Mouse (Mus musculus) heart, postnatal 0 days (tissue): ENCODE measurements around the gene Sptlc3. TPM values are rescaled to one million over a fixed set of nuclear protein-coding genes. Genes with fewer than 3 reads are reported as not detected.

Source experiments
- ATAC-seq: fragments of 200-750 bp; cut with Nextera tagmentation; 2 replicates; pipeline ENCODE4 v1.8.0; 2017; ENCODE audit warnings: low read depth, moderate number of reproducible peaks, moderate library complexity; ENCODE audit not compliant: insufficient read depth
- DNase-seq: peaks from one replicate; pipeline ENCODE4 v3.0.0-alpha.2; 2016; ENCODE audit warnings: low spot score
- H3K27ac ChIP-seq: fragments of 300-500 bp; sonication (generic); 2 replicates; pipeline ENCODE4 v1.5.1; 2014; ENCODE audit warnings: low read depth, mild to moderate bottlenecking
- H3K27me3 ChIP-seq: fragments of 300-500 bp; sonication (generic); 2 replicates; pipeline ENCODE4 v1.6.1; 2014; ENCODE audit warnings: low read length, mixed read lengths; ENCODE audit not compliant: control insufficient read depth, insufficient read depth
- H3K36me3 ChIP-seq: fragments of 300-500 bp; sonication (generic); replicated peaks from 2 replicates; pipeline ENCODE4 v1.6.1; 2014; ENCODE audit warnings: low read length, mixed read lengths; ENCODE audit not compliant: control insufficient read depth, insufficient read depth
- H3K4me1 ChIP-seq: fragments of 300-500 bp; sonication (generic); 2 replicates; pipeline ENCODE4 v1.6.1; 2014; ENCODE audit warnings: antibody characterized with exemption; ENCODE audit not compliant: control insufficient read depth, insufficient read depth
- H3K4me2 ChIP-seq: fragments of 300-500 bp; sonication (generic); 2 replicates; pipeline ENCODE4 v1.6.1; 2014; ENCODE audit warnings: low read depth, mild to moderate bottlenecking, low read length, moderate library complexity
- H3K4me3 ChIP-seq: fragments of 300-500 bp; sonication (generic); 2 replicates; pipeline ENCODE4 v1.5.1; 2014; ENCODE audit warnings: low read depth, low read length
- H3K9ac ChIP-seq: fragments of 300-500 bp; sonication (generic); replicated peaks from 2 replicates; pipeline ENCODE4 v1.6.1; 2014; ENCODE audit warnings: low read depth, low read length, mixed read lengths
- H3K9me3 ChIP-seq: fragments of 300-500 bp; sonication (generic); replicated peaks from 2 replicates; pipeline ENCODE4 v1.6.1; 2016; ENCODE audit warnings: low read length; ENCODE audit not compliant: control insufficient read depth
- CTCF ChIP-seq: IDR thresholded peaks from 2 replicates; pipeline ENCODE4 v1.5.1; 2016; ENCODE audit warnings: antibody characterized with exemption, control low read depth, low read depth
- EP300 ChIP-seq: IDR thresholded peaks from 2 replicates; pipeline ENCODE4 v1.6.1; 2016; ENCODE audit warnings: antibody characterized with exemption, low read depth
- WGBS: fragments of 180-500 bp; shearing (Covaris S2); extraction: QIAGEN DNeasy Blood & Tissue Kit; methylation state at CpG from one replicate; pipeline ENCODE4 v1.1.7; 2014; 5-methylcytosine and 5-hydroxymethylcytosine counted together
- polyA plus RNA-seq: library from polyadenylated mRNA; unstranded; fragments of >200 nt; fragmentation: Nextera tagmentation; extraction: Ambion mirVana; gene quantifications from 2 replicates; pipeline ENCODE4 v1.2.1, GENCODE M21; 2015
- total RNA-seq: library from RNA; depleted of rRNA; stranded (reverse); fragments of >200 nt; gene quantifications from 2 replicates; pipeline ENCODE4 v1.2.3, GENCODE M21; 2014; ENCODE audit warnings: low replicate concordance; rRNA removed

Gene Sptlc3
- total RNA-seq (0.50 TPM in 1 of 2 replicates, not detected in the other), polyA plus RNA-seq (not detected in 2 replicates)

DNA sequence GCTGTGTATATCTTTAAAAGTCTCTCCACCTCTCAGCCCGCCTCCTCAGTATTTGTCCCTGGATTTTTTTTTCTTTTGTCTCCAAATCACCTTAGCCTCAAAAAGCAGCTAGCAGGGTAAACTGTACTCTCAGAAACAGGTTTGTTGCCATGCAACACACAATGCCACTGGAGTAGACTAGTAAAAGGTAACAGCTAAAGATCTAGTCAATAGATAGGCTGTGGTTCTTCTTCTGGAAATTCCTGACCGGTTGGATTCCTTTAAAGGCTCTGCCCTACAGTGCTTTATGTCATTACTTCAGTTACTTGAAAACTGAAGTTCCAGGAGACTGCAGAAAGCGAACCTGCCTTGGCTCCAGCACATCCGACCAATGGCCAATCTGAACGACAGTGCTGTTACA is at the start of gene Sptlc3:
Gene Sptlc3 (plus strand): TSS at position 78 of the 400 bp plus-strand sequence.
- no peak within 1 kb of the TSS for H3K4me2 ChIP-seq
- TF ChIP-seq EP300, result no peak
- TF ChIP-seq CTCF, result no peak
- no peak within 1 kb of the TSS for H3K27ac ChIP-seq
- no peaks in the 10 kb centered on the region for H3K4me1 ChIP-seq
- ATAC-seq, result no peak
- no peaks in the 10 kb centered on the region for H3K36me3 ChIP-seq
- 58% methylated on average over 5 of the region's 5 CpGs for WGBS
- no peak within 1 kb of the TSS for H3K4me3 ChIP-seq
- no peaks in the 10 kb centered on the region for H3K27me3 ChIP-seq
- no peak for DNase-seq
- H3K9ac ChIP-seq, result no peak within 1 kb of the TSS
- H3K9me3 ChIP-seq, result no peaks in the 10 kb centered on the region

DNA sequence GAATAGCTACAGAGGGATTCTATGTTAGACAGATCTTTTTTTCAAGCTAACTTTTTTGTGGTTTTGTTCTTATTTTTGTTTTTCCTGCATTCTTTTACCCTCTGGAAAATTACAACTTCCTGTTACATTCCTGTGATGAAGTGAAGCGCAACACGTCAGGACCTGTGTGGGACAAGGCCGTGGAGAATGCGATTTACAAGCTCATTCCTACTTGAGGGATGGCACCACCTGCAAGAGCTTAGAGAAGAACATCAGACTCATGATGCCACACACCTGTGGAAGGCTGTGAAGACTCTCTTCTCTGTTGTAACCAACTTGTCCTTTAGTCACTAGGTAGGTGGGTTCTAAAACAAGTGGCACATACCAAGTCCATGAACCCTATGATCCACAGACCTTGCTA is 26.0 kb upstream of the Sptlc3 start:
- Histone ChIP-seq H3K27ac (no peak overlapping the region), H3K36me3 (no peaks in the 10 kb centered on the region), H3K9me3 (no peaks in the 10 kb centered on the region), H3K4me1 (no peaks in the 10 kb centered on the region), H3K27me3 (no peaks in the 10 kb centered on the region), H3K4me2 (no peak overlapping the region), H3K9ac (no peak overlapping the region), H3K4me3 (no peak overlapping the region)
- 71% methylated on average over 4 of the region's 4 CpGs for WGBS
- ATAC-seq, result no peak
- TF ChIP-seq CTCF, result no peak
- no peak for TF ChIP-seq EP300
- no peak for DNase-seq

DNA sequence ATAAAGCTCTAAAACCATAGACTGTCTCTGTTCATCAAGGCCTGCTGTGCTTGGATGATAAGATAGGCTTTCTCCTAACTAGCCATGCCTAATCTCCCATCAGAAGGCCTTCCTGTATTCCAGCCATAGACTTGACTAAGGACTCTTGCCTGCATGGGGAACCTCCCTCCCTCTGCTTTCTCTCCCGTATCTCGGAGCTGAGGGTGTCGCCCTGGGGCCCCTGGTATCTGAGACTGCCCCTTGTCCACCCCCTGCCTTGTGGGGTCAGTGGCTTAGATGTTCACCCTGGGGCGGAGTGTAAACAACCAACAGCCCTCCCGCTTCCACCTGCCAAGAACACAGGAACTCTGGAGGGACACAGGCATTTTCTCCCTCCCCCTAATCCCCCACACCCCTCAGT is 5.0 kb upstream of the Sptlc3 start:
- Histone ChIP-seq H3K27ac (no peak overlapping the region), H3K4me3 (no peak overlapping the region), H3K9me3 (no peaks in the 10 kb centered on the region), H3K36me3 (no peaks in the 10 kb centered on the region), H3K27me3 (no peaks in the 10 kb centered on the region), H3K4me1 (no peaks in the 10 kb centered on the region), H3K4me2 (no peak overlapping the region), H3K9ac (no peak overlapping the region)
- no peak for ATAC-seq
- DNase-seq, result no peak
- TF ChIP-seq CTCF (no peak), EP300 (no peak)
- WGBS, result 50% methylated on average over 5 of the region's 5 CpGs

DNA sequence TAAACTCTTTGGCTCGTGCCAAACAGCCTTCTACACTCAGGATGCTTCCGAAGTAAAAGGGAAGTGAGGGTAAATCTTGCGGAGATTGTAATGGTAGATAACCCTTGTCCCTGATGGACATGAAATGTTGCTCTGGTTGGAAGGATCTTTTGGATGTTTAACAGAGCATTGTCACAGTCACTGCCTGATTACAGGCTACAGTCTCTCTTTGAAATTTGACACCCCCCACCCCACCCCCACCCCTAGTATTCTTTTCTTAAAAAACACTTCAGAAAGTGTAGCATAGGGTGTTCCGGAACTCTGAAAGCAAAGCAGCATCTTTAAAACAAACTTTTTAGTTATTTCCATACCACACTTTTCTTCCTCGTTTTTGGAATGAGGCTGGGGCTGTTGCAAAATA is 916 bp downstream of the Sptlc3 start:
- no peak overlapping the region for H3K4me3 ChIP-seq
- no peak overlapping the region for H3K9ac ChIP-seq
- DNase-seq, result no peak
- no peak overlapping the region for H3K27ac ChIP-seq
- H3K36me3 ChIP-seq, result no peaks in the 10 kb centered on the region
- TF ChIP-seq EP300 (no peak), CTCF (no peak)
- ATAC-seq, result no peak
- WGBS, result 21% methylated on average over 5 of the region's 5 CpGs
- H3K4me2 ChIP-seq, result no peak overlapping the region
- no peaks in the 10 kb centered on the region for H3K4me1 ChIP-seq
- no peaks in the 10 kb centered on the region for H3K27me3 ChIP-seq
- no peaks in the 10 kb centered on the region for H3K9me3 ChIP-seq

DNA sequence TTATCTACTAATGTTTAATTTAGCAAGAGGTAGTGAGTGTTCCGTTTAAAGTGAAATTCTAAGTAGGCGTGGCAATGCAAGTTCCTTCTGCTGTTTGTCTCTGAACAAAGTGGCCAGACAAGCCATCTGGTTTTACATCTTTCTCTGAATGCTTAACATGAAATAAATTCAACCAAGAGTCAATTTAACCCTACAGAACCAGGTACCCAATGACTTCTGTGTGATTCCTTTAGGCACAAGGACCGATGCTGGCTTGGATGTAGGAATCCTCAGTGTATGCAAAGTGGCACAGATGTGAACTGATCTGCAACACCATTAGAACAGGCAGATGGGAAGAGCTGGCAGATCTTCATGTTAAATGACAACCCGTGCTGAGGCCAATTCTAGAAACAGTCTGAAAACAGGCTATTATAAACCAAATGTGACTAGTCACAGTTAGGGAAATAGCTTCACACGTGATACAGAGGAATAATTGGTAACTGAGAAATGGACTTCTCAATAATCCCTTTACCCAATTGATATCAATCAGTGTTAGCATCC is 68.3 kb downstream of the Sptlc3 start:
- no peaks in the 10 kb centered on the region for H3K9me3 ChIP-seq
- no peak for ATAC-seq
- no peak overlapping the region for H3K27ac ChIP-seq
- no peak for TF ChIP-seq EP300
- TF ChIP-seq CTCF, result no peak
- H3K4me2 ChIP-seq, result no peak overlapping the region
- no peak overlapping the region for H3K9ac ChIP-seq
- H3K4me3 ChIP-seq, result no peak overlapping the region
- DNase-seq, result no peak
- H3K4me1 ChIP-seq, result no peaks in the 10 kb centered on the region
- no peaks in the 10 kb centered on the region for H3K27me3 ChIP-seq
- WGBS, result 64% methylated on average over 5 of the region's 5 CpGs
- no peaks in the 10 kb centered on the region for H3K36me3 ChIP-seq

DNA sequence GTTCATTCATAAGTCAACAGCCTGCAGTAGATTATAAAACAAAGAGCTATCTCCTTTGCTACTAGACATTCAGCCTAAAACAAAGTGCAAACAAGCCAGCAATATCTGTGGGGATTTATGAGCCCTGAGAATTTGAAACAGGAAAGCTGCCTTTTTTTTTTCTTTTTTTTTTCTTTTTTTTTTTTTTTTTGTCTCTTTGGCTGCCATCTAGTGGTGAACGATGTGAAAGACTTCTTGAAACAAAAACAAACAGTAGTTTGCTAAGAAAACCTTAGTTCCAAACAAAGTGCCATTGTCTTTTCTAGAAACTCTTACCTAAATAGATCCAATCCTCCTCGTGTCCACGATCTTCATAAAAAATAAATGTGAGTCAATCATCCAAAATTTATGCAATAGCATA is 85.6 kb downstream of the Sptlc3 start:
- DNase-seq (no peak), ATAC-seq (no peak)
- no peak overlapping the region for H3K27ac ChIP-seq
- no peaks in the 10 kb centered on the region for H3K9me3 ChIP-seq
- no peaks in the 10 kb centered on the region for H3K4me1 ChIP-seq
- H3K4me2 ChIP-seq, result no peak overlapping the region
- no peaks in the 10 kb centered on the region for H3K27me3 ChIP-seq
- no peak overlapping the region for H3K9ac ChIP-seq
- TF ChIP-seq CTCF (peak; percentile 28; the same call in 1 of the 2 replicates), EP300 (no peak)
- 3% methylated on average over 3 of the region's 3 CpGs for WGBS
- H3K4me3 ChIP-seq, result no peak overlapping the region
- H3K36me3 ChIP-seq, result no peaks in the 10 kb centered on the region
